Mouse (Mus musculus) hematopoietic stem cell, adult 5-6 weeks (primary cell): Measurements from ENCODE around the gene Tacr2. TPM values are rescaled to one million over a fixed set of nuclear protein-coding genes. Genes with fewer than 3 reads are reported as not detected.

Source experiments
- total RNA-seq: library from RNA; stranded (forward); fragments of 172-1452, 232-1000 nt; gene quantifications from 2 replicates; pipeline ENCODE4 v1.2.3, GENCODE M21; 2017

Tacr2 gene
- total RNA-seq, 1 experiment from 2014 or later = not detected

Other genes starting within 250 kb of the Tacr2 start
- gene Neurog3, start 119.3 kb upstream of the Tacr2 start, total RNA-seq = not detected in 2 replicates
- gene Fam241b, start 108.5 kb upstream of the Tacr2 start, total RNA-seq = 2.2 and 3.1 TPM in 2 replicates
- gene Tspan15, start 21.2 kb upstream of the Tacr2 start, total RNA-seq = 0.45 TPM in 1 of 2 replicates, not detected in the other
- gene Hk1, start 127.5 kb downstream of the Tacr2 start, total RNA-seq = 99.6 and 155 TPM in 2 replicates
- not detected in 2 replicates for gene Hkdc1, start 170.1 kb downstream of the Tacr2 start, total RNA-seq
- 0.69 and 2.6 TPM in 2 replicates for gene 4930507D05Rik, start 197.1 kb downstream of the Tacr2 start, total RNA-seq
- gene Supv3l1, start 197.3 kb downstream of the Tacr2 start, total RNA-seq = 45.0 and 48.8 TPM in 2 replicates
- gene Vps26a, start 234.4 kb downstream of the Tacr2 start, total RNA-seq = 66.4 and 75.1 TPM in 2 replicates